Mouse (Mus musculus): ENCODE results near the gene Gm17720. TPM values are rescaled to one million over a fixed set of nuclear protein-coding genes. Genes with fewer than 3 reads are reported as not detected.

Gene Gm17720
- not detected in 2 replicates for polyA plus RNA-seq (2015; fragmentation: Nextera tagmentation; extraction: Ambion mirVana)

- H3K27ac ChIP-seq (replicated peaks), result no peak within 1 kb of the TSS
- H3K9me3 ChIP-seq, result no peaks in the 10 kb centered on the region
- ATAC-seq (ENCODE audit: extremely low read depth, insufficient number of reproducible peaks, low FRiP score, low TSS enrichment), result no peak
- H3K27me3 ChIP-seq (replicated peaks), result no peaks in the 10 kb centered on the region
- WGBS, result 82% methylated on average over 3 of the region's 3 CpGs
- H3K9ac ChIP-seq, result no peak within 1 kb of the TSS
- H3K36me3 ChIP-seq, result no peaks in the 10 kb centered on the region
- no peaks in the 10 kb centered on the region for H3K4me1 ChIP-seq
- no peak within 1 kb of the TSS for H3K4me3 ChIP-seq
- H3K4me2 ChIP-seq, result no peak within 1 kb of the TSS
Observed at GRCm38 (mm10) chr8:110102653-110103052, at the start of gene Gm17720. Gm17720 (minus strand) TSS chr8:110102753.

GRCm38 (mm10) chr8:110145538-110145937, 43.0 kb upstream of the Gm17720 start:
- WGBS, result 0% methylated on average over 4 of the region's 4 CpGs
- H3K36me3 ChIP-seq, result no peaks in the 10 kb centered on the region
- H3K9me3 ChIP-seq, result no peaks in the 10 kb centered on the region; the same call in 1 of the 2 replicates
- H3K4me2 ChIP-seq, result no peak overlapping the region
- no peak overlapping the region for H3K4me3 ChIP-seq
- H3K27me3 ChIP-seq (replicated peaks), result peaks cover 13% of the 10 kb centered on the region
- H3K4me1 ChIP-seq, result peaks cover 12% of the 10 kb centered on the region; the same call in 1 of the 2 replicates
- no peak overlapping the region for H3K9ac ChIP-seq
- H3K27ac ChIP-seq (replicated peaks), result no peak overlapping the region
- no peak for ATAC-seq (ENCODE audit: extremely low read depth, insufficient number of reproducible peaks, low FRiP score, low TSS enrichment)

GRCm38 (mm10) chr8:110140770-110141169, 38.2 kb upstream of the Gm17720 start:
- ATAC-seq (ENCODE audit: extremely low read depth, insufficient number of reproducible peaks, low FRiP score, low TSS enrichment), result no peak
- no peak overlapping the region for H3K9ac ChIP-seq
- H3K4me2 ChIP-seq, result no peak overlapping the region
- 63% methylated on average over 4 of the region's 4 CpGs for WGBS
- H3K4me3 ChIP-seq, result no peak overlapping the region
- H3K27me3 ChIP-seq (replicated peaks), result peaks cover 16% of the 10 kb centered on the region
- H3K9me3 ChIP-seq, result no peaks in the 10 kb centered on the region; the same call in 1 of the 2 replicates
- H3K27ac ChIP-seq (replicated peaks), result no peak overlapping the region
- H3K36me3 ChIP-seq, result no peaks in the 10 kb centered on the region
- H3K4me1 ChIP-seq, result no peaks in the 10 kb centered on the region

- Histone ChIP-seq H3K4me1 (no peaks in the 10 kb centered on the region), H3K4me2 (no peak overlapping the region), H3K9ac (no peak overlapping the region), H3K27ac (replicated peaks) (no peak overlapping the region), H3K9me3 (no peaks in the 10 kb centered on the region; the same call in 1 of the 2 replicates), H3K4me3 (no peak overlapping the region), H3K27me3 (replicated peaks) (peaks cover 16% of the 10 kb centered on the region), H3K36me3 (no peaks in the 10 kb centered on the region)
- ATAC-seq (ENCODE audit: extremely low read depth, insufficient number of reproducible peaks, low FRiP score, low TSS enrichment), result no peak
- 64% methylated on average over 3 of the region's 3 CpGs for WGBS
Observed at GRCm38 (mm10) chr8:110140156-110140555, 37.6 kb upstream of the Gm17720 start.

GRCm38 (mm10) chr8:110135515-110135914, 33.0 kb upstream of the Gm17720 start:
- no peak for ATAC-seq (ENCODE audit: extremely low read depth, insufficient number of reproducible peaks, low FRiP score, low TSS enrichment)
- 76% methylated on average over 7 of the region's 7 CpGs for WGBS
- H3K9ac ChIP-seq, result no peak overlapping the region

GRCm38 (mm10) chr8:110134236-110134635, 31.7 kb upstream of the Gm17720 start:
- Histone ChIP-seq H3K36me3 (no peaks in the 10 kb centered on the region), H3K4me1 (no peaks in the 10 kb centered on the region), H3K4me2 (no peak overlapping the region), H3K9ac (no peak overlapping the region), H3K4me3 (no peak overlapping the region), H3K9me3 (no peaks in the 10 kb centered on the region), H3K27me3 (replicated peaks) (no peaks in the 10 kb centered on the region), H3K27ac (replicated peaks) (no peak overlapping the region)
- WGBS, result 85% methylated on average over 8 of the region's 8 CpGs
- ATAC-seq (ENCODE audit: extremely low read depth, insufficient number of reproducible peaks, low FRiP score, low TSS enrichment), result no peak

More at GRCm38 (mm10) chr8:110135515-110135914, 33.0 kb upstream of the Gm17720 start:
- no peaks in the 10 kb centered on the region for H3K4me1 ChIP-seq
- H3K4me3 ChIP-seq, result no peak overlapping the region
- no peak overlapping the region for H3K27ac ChIP-seq (replicated peaks)
- no peaks in the 10 kb centered on the region for H3K36me3 ChIP-seq
- no peak overlapping the region for H3K4me2 ChIP-seq
- no peaks in the 10 kb centered on the region for H3K9me3 ChIP-seq
- 0 out of 2 replicates have a peak, but pooled peaks cover 3% of the 10 kb centered on the region for H3K27me3 ChIP-seq (replicated peaks)

- Histone ChIP-seq H3K27ac (replicated peaks) (no peak overlapping the region), H3K9me3 (no peaks in the 10 kb centered on the region), H3K4me3 (no peak overlapping the region), H3K4me1 (no peaks in the 10 kb centered on the region), H3K36me3 (no peaks in the 10 kb centered on the region), H3K9ac (no peak overlapping the region), H3K27me3 (replicated peaks) (peaks cover 8% of the 10 kb centered on the region), H3K4me2 (no peak overlapping the region)
- ATAC-seq (ENCODE audit: extremely low read depth, insufficient number of reproducible peaks, low FRiP score, low TSS enrichment), result no peak
- 19% methylated on average over 13 of the region's 13 CpGs for WGBS
Observed at GRCm38 (mm10) chr8:110130537-110130936, 28.0 kb upstream of the Gm17720 start.

- 44% methylated on average over 6 of the region's 6 CpGs for WGBS
- Histone ChIP-seq H3K4me1 (0 out of 2 replicates have a peak, but pooled peaks cover 3% of the 10 kb centered on the region), H3K27me3 (replicated peaks) (0 out of 2 replicates have a peak, but pooled peaks cover 10% of the 10 kb centered on the region), H3K27ac (replicated peaks) (no peak overlapping the region), H3K36me3 (no peaks in the 10 kb centered on the region), H3K9me3 (no peaks in the 10 kb centered on the region), H3K4me3 (no peak overlapping the region), H3K4me2 (no peak overlapping the region), H3K9ac (no peak overlapping the region)
- ATAC-seq (ENCODE audit: extremely low read depth, insufficient number of reproducible peaks, low FRiP score, low TSS enrichment), result no peak
Observed at GRCm38 (mm10) chr8:110119715-110120114, 17.2 kb upstream of the Gm17720 start.

- ATAC-seq (ENCODE audit: extremely low read depth, insufficient number of reproducible peaks, low FRiP score, low TSS enrichment), result no peak
- Histone ChIP-seq H3K9ac (no peak overlapping the region), H3K27me3 (replicated peaks) (no peaks in the 10 kb centered on the region), H3K4me2 (no peak overlapping the region), H3K4me1 (no peaks in the 10 kb centered on the region), H3K36me3 (no peaks in the 10 kb centered on the region), H3K9me3 (no peaks in the 10 kb centered on the region), H3K4me3 (no peak overlapping the region), H3K27ac (replicated peaks) (no peak overlapping the region)
- WGBS, result 81% methylated on average over 15 of the region's 15 CpGs
Observed at GRCm38 (mm10) chr8:110101676-110102075, 877 bp downstream of the Gm17720 start.

- 86% methylated on average over 11 of the region's 12 CpGs for WGBS
- no peak within 1 kb of the TSS for H3K27ac ChIP-seq (replicated peaks)
- H3K4me1 ChIP-seq, result no peaks in the 10 kb centered on the region
- no peaks in the 10 kb centered on the region for H3K27me3 ChIP-seq (replicated peaks)
- no peak within 1 kb of the TSS for H3K4me3 ChIP-seq
- no peaks in the 10 kb centered on the region for H3K36me3 ChIP-seq
- H3K9me3 ChIP-seq, result no peaks in the 10 kb centered on the region
- no peak for ATAC-seq (ENCODE audit: extremely low read depth, insufficient number of reproducible peaks, low FRiP score, low TSS enrichment)
- H3K9ac ChIP-seq, result no peak within 1 kb of the TSS
- H3K4me2 ChIP-seq, result no peak within 1 kb of the TSS
Observed at GRCm38 (mm10) chr8:110100907-110101306, 1.6 kb downstream of the Gm17720 start, which contains the start of gene Gm21964. Gm21964 (plus strand) TSS chr8:110101207.

- Histone ChIP-seq H3K4me3 (no peak overlapping the region), H3K27me3 (replicated peaks) (0 out of 2 replicates have a peak, but pooled peaks cover 2% of the 10 kb centered on the region), H3K4me1 (no peaks in the 10 kb centered on the region), H3K9me3 (peaks cover 23% of the 10 kb centered on the region), H3K27ac (replicated peaks) (no peak overlapping the region), H3K4me2 (no peak overlapping the region), H3K9ac (no peak overlapping the region), H3K36me3 (peaks cover 36% of the 10 kb centered on the region)
- 56% methylated on average over 1 of the region's 1 CpGs for WGBS
- no peak for ATAC-seq (ENCODE audit: extremely low read depth, insufficient number of reproducible peaks, low FRiP score, low TSS enrichment)
Observed at GRCm38 (mm10) chr8:110091869-110092268, 10.7 kb downstream of the Gm17720 start.

- H3K4me2 ChIP-seq, result no peak overlapping the region
- no peak for ATAC-seq (ENCODE audit: extremely low read depth, insufficient number of reproducible peaks, low FRiP score, low TSS enrichment)
- no peak overlapping the region for H3K9ac ChIP-seq
- no peak overlapping the region for H3K4me3 ChIP-seq
- H3K4me1 ChIP-seq, result peaks cover 13% of the 10 kb centered on the region
- H3K36me3 ChIP-seq, result peaks cover 41% of the 10 kb centered on the region
- no peaks in the 10 kb centered on the region; the same call in 1 of the 2 replicates for H3K27me3 ChIP-seq (replicated peaks)
- no peak overlapping the region for H3K27ac ChIP-seq (replicated peaks)
- peaks cover 4% of the 10 kb centered on the region; the same call in 1 of the 2 replicates for H3K9me3 ChIP-seq
- 75% methylated on average over 11 of the region's 11 CpGs for WGBS
Observed at GRCm38 (mm10) chr8:110082416-110083105, 20.0 kb downstream of the Gm17720 start.

Measured in heart, embryonic 13.5 days (tissue).